Mouse (Mus musculus) kidney, postnatal 4 days (tissue): ENCODE data around the gene Cabp1.

ENCODE experiments used
- DNase-seq, 2 experiments: peaks; one replicate each; pipeline ENCODE4 v3.0.0; 2021; ENCODE audit warnings: mixed read lengths in 2 of 2

The Cabp1 gene

GRCm38 (mm10) chr5:115124690-115125089 lies 69.5 kb downstream of the Cabp1 start:
- DNase-seq, result no peak

GRCm38 (mm10) chr5:115120978-115121377 lies 73.2 kb downstream of the Cabp1 start:
- DNase-seq, result no peak

DNA sequence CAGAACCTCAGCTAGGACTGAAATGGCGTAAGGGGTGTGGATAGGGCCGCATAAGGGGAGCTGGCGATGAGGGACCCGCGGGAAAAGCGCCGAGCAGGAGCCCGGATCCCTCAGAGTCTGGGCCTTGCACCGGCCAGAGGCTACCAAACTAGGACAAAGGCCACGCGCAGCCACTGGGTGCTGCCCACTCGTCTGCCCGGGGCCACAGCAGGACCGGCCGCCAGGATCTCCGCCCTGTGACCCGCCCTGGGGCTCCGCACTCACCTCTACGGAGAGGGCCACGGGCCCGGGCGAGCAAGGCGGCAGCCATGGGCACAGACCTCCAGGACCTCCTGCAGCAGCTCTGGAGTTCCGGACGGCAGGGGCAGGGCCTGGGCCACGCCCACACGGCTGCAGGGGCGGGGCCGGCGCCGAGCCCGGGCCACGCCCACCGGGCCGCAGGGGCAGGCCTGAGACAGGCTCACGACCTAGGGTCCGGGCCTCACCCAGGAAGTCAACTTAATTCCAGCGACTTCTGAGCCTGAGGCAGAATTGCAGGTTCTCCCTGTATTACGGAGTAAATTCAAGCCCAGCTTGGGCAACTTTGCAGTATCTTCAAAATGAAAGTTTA lies 75.1 kb downstream of the Cabp1 start, which contains the start of gene Acads:
Acads (minus strand) TSS at position 386 of the 610 bp plus-strand sequence.
- peak; percentile 87 to 93 for DNase-seq
